Comparison of ENCODE assay signal across 8 mouse cellular contexts in the genomic region with DNA sequence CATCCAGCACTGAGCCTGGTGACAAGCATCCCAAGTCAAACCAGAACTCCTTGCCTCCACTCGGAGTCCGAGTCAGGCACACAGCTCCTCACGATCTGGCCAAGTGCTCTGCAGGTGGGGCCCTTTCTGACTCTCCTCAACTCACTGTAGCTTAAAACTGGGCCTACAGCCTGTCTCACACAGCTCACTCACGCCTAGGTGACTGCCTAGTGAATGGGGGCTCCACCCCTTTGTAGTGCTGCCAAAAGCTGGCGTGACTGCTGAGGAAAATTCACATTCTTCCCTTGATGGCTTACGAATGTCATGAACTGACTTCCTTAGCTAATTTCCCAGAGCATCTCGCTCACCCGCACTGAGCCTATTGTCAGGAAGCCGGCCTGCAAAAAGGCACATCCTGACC. TPM values are rescaled to one million over a fixed set of nuclear protein-coding genes. Genes with fewer than 3 reads are reported as not detected.
DNase-seq lines count a peak whose midpoint lies in the region; ATAC-seq and TF ChIP-seq lines count a peak whose summit lies in the region.
"Had no signal": no experiment of that assay in that cellular context is flagged by ENCODE, and none has a peak within 500 bp of the region (broad histone marks: within the 10 kb centered on the region; RNA-seq: fewer than 3 reads in every experiment).

No protein-coding gene starts in this region.

- H3K9me3 ChIP-seq in neural tube, embryonic 12.5 days: peaks cover 6% of the 10 kb centered on the region; the same call in 1 of the 2 replicates

- TF ChIP-seq CTCF in lung, adult 2 months (IDR thresholded peaks at IDR 0.05; ENCODE audit: insufficient read depth, low read length): no peak

- H3K36me3 ChIP-seq in neural tube, embryonic 12.5 days: peaks cover 7% of the 10 kb centered on the region

- no peak for TF ChIP-seq POLR2A in lung, adult 2 months (IDR thresholded peaks at IDR 0.05; ENCODE audit: borderline replicate concordance, extremely low read depth, low read depth, low read length)

- H3K27ac ChIP-seq in neural tube, embryonic 12.5 days: no peak overlapping the region

- no peak overlapping the region for H3K9ac ChIP-seq in neural tube, embryonic 12.5 days

- no peaks in the 10 kb centered on the region for H3K27me3 ChIP-seq in neural tube, embryonic 12.5 days (replicated peaks)

- no peak overlapping the region for H3K4me3 ChIP-seq in neural tube, embryonic 12.5 days
- H3K4me3 ChIP-seq in lung, adult 2 months (replicated peaks; ENCODE audit: extremely low read depth, low read depth, low read length): no peak overlapping the region

- no peak overlapping the region for H3K4me2 ChIP-seq in neural tube, embryonic 12.5 days (replicated peaks)

- H3K4me1 ChIP-seq in neural tube, embryonic 12.5 days: peaks cover 38% of the 10 kb centered on the region
- peaks cover 40% of the 10 kb centered on the region for H3K4me1 ChIP-seq in lung, adult 2 months (ENCODE audit: control insufficient read depth, insufficient read depth, low read length)

- no peak for DNase-seq in neural tube, embryonic 10.5 days (ENCODE audit: extremely low spot score, low spot score)
- peak; percentile 78 for DNase-seq in heart, postnatal 4 days
- DNase-seq in lung, adult 2 months: peak; percentile 69
- DNase-seq in thymus, postnatal 25 days: peak; percentile 26
- no peak for DNase-seq in ovary, postnatal 36 days (ENCODE audit: low spot score)

- WGBS in neural tube, embryonic 12.5 days: 28% methylated on average over 9 of the region's 9 CpGs
- 14% methylated on average over 9 of the region's 9 CpGs for WGBS in lung, adult 2 months

- peak; percentile 46 for ATAC-seq in neural tube, embryonic 12.5 days (ENCODE audit: low FRiP score, low read depth)
- ATAC-seq in erythroid progenitor cell, adult 5-6 weeks (replicated peaks; ENCODE audit: low FRiP score, poor library complexity, severe bottlenecking): 0 out of 2 replicates have a peak, but pooled peaks have one; percentile 33

RNA-seq across cellular contexts. Expression of a gene that starts 15.4 kb away (rescaled TPM):
- polyA plus RNA-seq in neural tube, embryonic 12.5 days (2016; fragmentation: Nextera tagmentation; extraction: Ambion mirVana): not detected in 2 replicates
- total RNA-seq in erythroid progenitor cell, adult 5-6 weeks (2015; ENCODE audit: low replicate concordance): not detected in 2 replicates
- not detected in 2 replicates for total RNA-seq in erythroid progenitor cell, adult 5-6 weeks (2017; ENCODE audit: low replicate concordance)
- under 1 TPM; 0.36 to 0.50 TPM for total RNA-seq in heart, postnatal 4 days (2021)
- 2.2 TPM in 1 of 2 replicates, not detected in the other for polyA plus RNA-seq in lung, adult 2 months (2012; rRNA removed)
- polyA plus RNA-seq: cortical plate, adult 2 months had no signal

RNA-seq across cellular contexts. Expression of a gene that starts 27.7 kb away (rescaled TPM):
- 18.6 and 20.6 TPM in 2 replicates for polyA plus RNA-seq in neural tube, embryonic 12.5 days (2016; fragmentation: Nextera tagmentation; extraction: Ambion mirVana)
- 24.9 and 33.5 TPM in 2 replicates for total RNA-seq in erythroid progenitor cell, adult 5-6 weeks (2015; ENCODE audit: low replicate concordance)
- 38.4 and 38.9 TPM in 2 replicates for total RNA-seq in erythroid progenitor cell, adult 5-6 weeks (2017; ENCODE audit: low replicate concordance)
- total RNA-seq in heart, postnatal 4 days (2021): 10 to 100 TPM; 53.8 to 56.0 TPM
- 85.5 and 111 TPM in 2 replicates for polyA plus RNA-seq in lung, adult 2 months (2012; rRNA removed)

Comparison
In these comparisons a context has a peak if more than half of its experiments do, and no peak if none do; other contexts are left out.
1. DNase-seq: peak in heart, postnatal 4 days (single experiment), lung, adult 2 months (single experiment) and thymus, postnatal 25 days (single experiment); none in neural tube, embryonic 10.5 days (single experiment) and ovary, postnatal 36 days (single experiment).